Mouse (Mus musculus): ENCODE measurements around the gene Trmt61a. TPM values are rescaled to one million over a fixed set of nuclear protein-coding genes. Genes with fewer than 3 reads are reported as not detected.

Gene Trmt61a
- total RNA-seq, 2 experiments from 2014 or later: 18.9 to 19.7 TPM

GRCm38 (mm10) chr12:111720222-111720621 is 42.3 kb downstream of the Trmt61a start:
- intact Hi-C loops (cut with DNase I): no loop called here
- no peak for DNase-seq (ENCODE audit: low spot score in 2 of 2)

GRCm38 (mm10) chr12:111722654-111723053 is 44.7 kb downstream of the Trmt61a start:
- DNase-seq (ENCODE audit: low spot score in 2 of 2): peak in 1 of 2 experiments; percentile 66
- intact Hi-C loops (cut with DNase I): no loop called here

DNA sequence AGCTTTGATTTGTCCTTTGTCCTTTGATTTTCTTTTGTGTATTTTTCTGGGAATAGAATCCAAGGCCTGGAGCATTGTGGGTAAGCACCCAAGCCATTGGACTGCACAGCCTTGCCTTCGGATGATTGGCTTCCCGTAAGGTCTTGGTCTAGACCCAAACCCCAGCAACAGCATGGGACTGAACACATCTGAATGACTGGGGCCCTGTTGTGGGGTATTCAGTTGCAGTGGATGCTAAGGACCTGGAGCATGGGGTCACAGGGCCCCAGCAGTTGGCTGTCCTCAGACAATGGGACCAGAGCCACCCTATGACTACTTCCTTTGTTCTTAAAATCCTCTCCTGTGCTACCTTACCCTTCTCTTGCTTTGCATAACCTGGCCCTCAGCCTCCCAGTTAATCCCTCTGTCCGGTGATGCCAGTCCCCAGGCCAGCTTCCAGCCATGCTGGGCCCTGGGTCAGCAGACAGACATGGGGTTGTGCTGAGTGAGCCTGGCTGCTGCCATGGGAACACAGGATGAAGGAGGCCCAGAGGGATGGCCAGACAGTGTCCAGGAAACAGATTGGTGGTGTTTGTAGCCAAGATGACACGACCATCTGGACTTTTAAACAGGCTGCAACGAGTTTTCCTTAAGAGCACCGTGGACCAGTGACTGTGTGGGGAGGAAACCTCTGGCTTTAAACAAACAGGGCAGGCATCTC is 46.9 kb downstream of the Trmt61a start:
- intact Hi-C loops (cut with DNase I): no loop called here
- DNase-seq (ENCODE audit: low spot score in 2 of 2): no peak

DNA sequence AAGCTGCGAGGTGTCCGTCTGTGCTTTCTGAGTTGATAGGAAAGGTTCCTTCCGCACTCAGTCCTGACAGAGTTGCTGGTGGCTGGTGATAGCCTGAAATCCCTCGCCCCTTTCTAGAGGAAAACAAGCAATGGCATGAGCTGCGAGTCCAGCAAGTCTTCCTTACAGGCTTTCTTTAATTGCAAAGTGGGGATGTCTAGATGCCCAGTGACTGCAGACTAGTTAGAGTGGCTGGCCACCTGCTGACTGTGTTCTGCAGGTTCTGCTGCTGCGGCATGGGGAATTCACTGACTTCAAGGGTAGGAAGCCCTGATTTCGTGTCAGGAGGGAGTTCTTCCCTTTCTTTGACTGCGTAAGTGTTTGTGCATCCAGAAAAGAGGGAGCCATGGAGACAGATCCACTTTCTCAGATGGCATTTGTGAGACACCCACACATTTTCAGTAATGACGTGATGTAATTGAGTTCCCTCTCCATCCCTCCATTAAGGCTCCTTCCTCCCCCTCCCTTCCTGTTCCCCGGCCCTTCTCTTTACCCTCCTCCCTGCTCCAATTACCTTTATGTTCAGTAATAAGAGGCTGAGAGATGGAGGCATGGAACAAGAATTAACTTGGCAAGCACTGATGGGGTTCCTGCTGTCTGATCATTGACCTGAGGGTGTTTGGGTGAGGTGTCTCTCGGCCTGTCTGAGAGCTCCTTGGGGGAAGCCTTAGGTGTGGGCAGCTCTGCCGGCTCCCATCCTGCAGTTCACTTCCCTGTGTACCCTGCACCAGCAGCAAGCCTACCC is 47.6 kb downstream of the Trmt61a start:
- peak; percentile 66 to 91 for DNase-seq (ENCODE audit: low spot score in 2 of 2)
- intact Hi-C loops (cut with DNase I): no loop called here

DNA sequence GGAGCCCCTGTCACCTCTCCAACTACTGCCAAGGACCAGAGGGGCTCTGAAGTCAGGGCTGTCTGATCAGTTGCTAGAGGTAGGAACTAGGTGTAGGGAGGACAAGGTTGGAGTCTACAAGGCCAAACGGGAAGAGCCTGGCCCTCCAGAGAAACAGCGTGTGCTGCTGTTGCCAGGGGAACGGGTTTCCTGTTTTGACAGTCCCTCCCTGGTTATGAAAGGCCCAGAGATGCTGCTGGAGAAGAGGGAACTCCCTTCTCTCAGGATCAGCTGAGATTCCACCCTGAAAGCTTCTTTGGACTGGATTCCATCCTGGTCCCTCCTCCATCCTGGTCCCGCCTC is 48.2 kb downstream of the Trmt61a start:
- intact Hi-C loops (cut with DNase I): no loop called here
- DNase-seq (ENCODE audit: low spot score in 2 of 2): peak; percentile 62 to 75

- intact Hi-C loops (cut with DNase I): no loop called here
Observed at GRCm38 (mm10) chr12:111727956-111728355, 50.1 kb downstream of the Trmt61a start.

DNA sequence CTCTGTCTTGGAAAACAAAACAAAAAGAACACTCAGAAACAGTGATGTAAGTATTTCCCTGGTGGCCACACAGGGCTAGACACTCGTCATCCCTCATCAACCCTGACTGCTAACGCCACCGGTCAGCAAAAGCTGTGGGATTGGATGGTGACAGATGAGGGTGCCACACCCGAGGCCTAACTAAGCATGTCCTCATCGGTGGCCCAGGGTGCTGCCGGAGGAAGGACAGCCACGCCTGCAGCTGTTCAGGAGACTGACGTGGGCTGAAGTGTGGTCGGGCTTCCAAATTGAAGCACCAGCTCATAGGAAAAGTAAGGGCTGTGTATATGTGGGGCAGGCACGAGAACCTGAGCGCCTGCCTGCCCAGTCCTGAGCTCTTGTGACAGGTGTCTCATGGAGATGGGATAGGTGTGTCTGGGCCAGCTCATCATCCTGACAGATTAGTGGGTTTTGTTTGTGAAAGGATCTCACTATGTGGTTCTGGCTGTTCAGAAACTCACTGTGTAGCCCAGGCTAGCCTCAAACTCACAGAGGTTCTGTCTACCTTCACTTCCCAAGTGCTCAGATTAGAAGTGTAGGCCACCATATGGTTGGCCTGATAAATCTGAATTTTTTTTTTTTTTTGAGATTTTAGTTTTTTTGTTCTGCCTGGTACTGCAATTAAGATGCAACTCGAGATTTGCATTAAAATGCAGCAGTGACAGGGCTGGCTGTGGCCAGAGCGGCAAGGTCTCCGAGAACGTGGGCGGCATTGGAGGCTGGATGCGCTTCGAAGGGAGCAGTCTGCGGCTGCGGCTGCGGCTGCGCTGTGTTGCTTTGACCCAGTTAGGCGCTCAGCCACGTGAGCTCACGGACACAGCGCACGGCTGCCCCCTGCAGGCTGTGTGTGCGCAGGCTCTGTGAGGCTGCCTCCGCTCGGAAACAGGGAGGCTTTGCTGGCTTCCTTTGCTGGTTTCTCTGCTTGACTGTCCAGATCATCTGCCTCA is 54.2 kb downstream of the Trmt61a start:
- intact Hi-C loops (cut with DNase I): loop anchor here (5.0 kb wide), 1 partner anchor 65 kb away; no protein-coding TSS in a partner anchor
- DNase-seq (ENCODE audit: low spot score in 2 of 2): peak; percentile 92

More at GRCm38 (mm10) chr12:111727956-111728355, 50.1 kb downstream of the Trmt61a start:
- DNase-seq (ENCODE audit: low spot score in 2 of 2): no peak

- intact Hi-C loops (cut with DNase I): loop anchor here (5.0 kb wide), 1 partner anchor 66 kb away; no protein-coding TSS in a partner anchor
- no peak for DNase-seq (ENCODE audit: low spot score in 2 of 2)
Observed at GRCm38 (mm10) chr12:111732921-111733320, 55.0 kb downstream of the Trmt61a start.

Other genes starting within 250 kb of the Trmt61a start
- under 1 TPM; 0.40 to 0.93 TPM for gene Tnfaip2, start 235.6 kb upstream of the Trmt61a start, total RNA-seq (2021)
- gene Gm266, start 192.3 kb upstream of the Trmt61a start, total RNA-seq (2021): 1 to 10 TPM; 4.0 to 6.6 TPM
- 100 to 1,000 TPM; 237 to 261 TPM for gene Eif5, start 140.1 kb upstream of the Trmt61a start, total RNA-seq (2021)
- 100 to 1,000 TPM; 122 to 125 TPM for gene Mark3, start 103.6 kb upstream of the Trmt61a start, total RNA-seq (2021)
- 1,000 to 10,000 TPM; 1,395 to 1,474 TPM for gene Ckb, start 5.8 kb upstream of the Trmt61a start, total RNA-seq (2021)
- 10 to 100 TPM; 45.7 to 47.0 TPM for gene Bag5, start 35.2 kb downstream of the Trmt61a start, total RNA-seq (2021)
- 10 to 100 TPM; 39.4 to 44.3 TPM for gene Apopt1, start 35.2 kb downstream of the Trmt61a start, total RNA-seq (2021)
- 100 to 1,000 TPM; 856 to 890 TPM for gene Klc1, start 80.7 kb downstream of the Trmt61a start, total RNA-seq (2021)
- 1 to 10 TPM; 3.7 to 4.7 TPM for gene Xrcc3, start 135.8 kb downstream of the Trmt61a start, total RNA-seq (2021)
- gene Zfyve21, start 136.1 kb downstream of the Trmt61a start, total RNA-seq (2021): 10 to 100 TPM; 19.8 TPM
- gene Ppp1r13b, start 230.0 kb downstream of the Trmt61a start, total RNA-seq (2021): 10 to 100 TPM; 61.2 to 64.4 TPM